Mouse (Mus musculus): ENCODE measurements at regions not wholly inside any gene's neighbourhood (a gene's known extent, or its start where the extent isn't known, plus 50 kb on each side); places are given as distances from the start of the nearest gene placed in this dataset.

GRCm38 (mm10) chr19:27558199-27558598, 128.6 kb upstream of the Pum3 start:
- DNase-seq: no peak

GRCm38 (mm10) chr19:27556697-27557096, 127.1 kb upstream of the Pum3 start:
- DNase-seq: no peak

- DNase-seq: no peak
Measured at GRCm38 (mm10) chr19:27554841-27555240, 125.2 kb upstream of the Pum3 start.

- DNase-seq: no peak
Measured at GRCm38 (mm10) chr19:27553266-27553665, 123.6 kb upstream of the Pum3 start.

GRCm38 (mm10) chr19:27537746-27538145, 108.1 kb upstream of the Pum3 start:
- DNase-seq: no peak

GRCm38 (mm10) chr19:27537066-27537465, 107.4 kb upstream of the Pum3 start:
- DNase-seq: no peak

- no peak for DNase-seq
Measured at GRCm38 (mm10) chr19:27527940-27528558, 98.4 kb upstream of the Pum3 start.

- DNase-seq: no peak
Measured at GRCm38 (mm10) chr19:27519326-27520061, 89.9 kb upstream of the Pum3 start.

- DNase-seq: no peak
Measured at GRCm38 (mm10) chr19:27514267-27514666, 84.6 kb upstream of the Pum3 start.

GRCm38 (mm10) chr19:27513535-27513934, 83.9 kb upstream of the Pum3 start:
- DNase-seq: no peak

- peak; percentile 16 for DNase-seq
Measured at GRCm38 (mm10) chr19:27511340-27511739, 81.7 kb upstream of the Pum3 start.

GRCm38 (mm10) chr19:27509956-27510639, 80.5 kb upstream of the Pum3 start:
- DNase-seq: no peak

- DNase-seq: no peak
Measured at GRCm38 (mm10) chr19:27498278-27498677, 68.7 kb upstream of the Pum3 start.

GRCm38 (mm10) chr19:27492468-27492867, 62.8 kb upstream of the Pum3 start:
- DNase-seq: no peak

- no peak for DNase-seq
Measured at GRCm38 (mm10) chr19:27491873-27492272, 62.2 kb upstream of the Pum3 start.

- no peak for DNase-seq
Measured at GRCm38 (mm10) chr19:27489053-27489452, 59.4 kb upstream of the Pum3 start.
